Mouse (Mus musculus) activated CD4-positive, CD25-positive, alpha-beta regulatory T cell, adult 4 months (primary cell): ENCODE measurements around the gene Fuom. TPM values are rescaled to one million over a fixed set of nuclear protein-coding genes. Genes with fewer than 3 reads are reported as not detected.

Experiments used
- ATAC-seq: one replicate; pipeline ENCODE4 v1.8.0; 2017
- polyA plus RNA-seq, 2 experiments: library from polyadenylated mRNA; unstranded; fragments of 100-300 nt; shearing (Covaris generic); gene quantifications; one replicate each; pipeline ENCODE4 v1.2.1; 2017

The Fuom gene
- polyA plus RNA-seq, 2 experiments from 2014 or later, result 9.9 to 11.0 TPM

GRCm38 (mm10) chr7:140101498-140101897 lies 743 bp downstream of the Fuom start:
- ATAC-seq, result no peak

- no peak for ATAC-seq
Observed at GRCm38 (mm10) chr7:140098466-140098865, 3.8 kb downstream of the Fuom start.

- ATAC-seq, result no peak
Observed at GRCm38 (mm10) chr7:140096055-140096454, 6.2 kb downstream of the Fuom start.

GRCm38 (mm10) chr7:140095556-140095955 lies 6.7 kb downstream of the Fuom start:
- ATAC-seq, result no peak

GRCm38 (mm10) chr7:140094954-140095353 lies 7.3 kb downstream of the Fuom start:
- no peak for ATAC-seq

GRCm38 (mm10) chr7:140092924-140093528 lies 9.2 kb downstream of the Fuom start, which contains the start of gene Prap1:
TSS of gene Prap1 (plus strand) at chr7:140093395.
- ATAC-seq, result no peak

GRCm38 (mm10) chr7:140090601-140091000 lies 11.6 kb downstream of the Fuom start:
- ATAC-seq, result no peak

GRCm38 (mm10) chr7:140082242-140082678 lies 20.0 kb downstream of the Fuom start, which contains the start of gene Caly:
TSS of gene Caly (minus strand) at chr7:140082548.
- no peak for ATAC-seq

- ATAC-seq, result no peak
Observed at GRCm38 (mm10) chr7:140081408-140082241, 20.6 kb downstream of the Fuom start.

GRCm38 (mm10) chr7:140080503-140081156 lies 21.6 kb downstream of the Fuom start:
- ATAC-seq, result peak; percentile 69

- ATAC-seq, result no peak
Observed at GRCm38 (mm10) chr7:140078711-140079110, 23.5 kb downstream of the Fuom start.

GRCm38 (mm10) chr7:140077698-140078097 lies 24.5 kb downstream of the Fuom start:
- no peak for ATAC-seq

- ATAC-seq, result no peak
Observed at GRCm38 (mm10) chr7:140070042-140070711, 32.1 kb downstream of the Fuom start.

GRCm38 (mm10) chr7:140067397-140067796 lies 34.8 kb downstream of the Fuom start:
- no peak for ATAC-seq

- peak; percentile 52 for ATAC-seq
Observed at GRCm38 (mm10) chr7:140063092-140063491, 39.1 kb downstream of the Fuom start.

- no peak for ATAC-seq
Observed at GRCm38 (mm10) chr7:140062307-140062706, 39.9 kb downstream of the Fuom start.

GRCm38 (mm10) chr7:140061832-140062130 lies 40.5 kb downstream of the Fuom start:
- ATAC-seq, result no peak

- no peak for ATAC-seq
Observed at GRCm38 (mm10) chr7:140060936-140061831, 41.1 kb downstream of the Fuom start.

- no peak for ATAC-seq
Observed at GRCm38 (mm10) chr7:140059601-140060000, 42.6 kb downstream of the Fuom start.

- ATAC-seq, result no peak
Observed at GRCm38 (mm10) chr7:140058528-140058927, 43.7 kb downstream of the Fuom start.
